In the genomic region with DNA sequence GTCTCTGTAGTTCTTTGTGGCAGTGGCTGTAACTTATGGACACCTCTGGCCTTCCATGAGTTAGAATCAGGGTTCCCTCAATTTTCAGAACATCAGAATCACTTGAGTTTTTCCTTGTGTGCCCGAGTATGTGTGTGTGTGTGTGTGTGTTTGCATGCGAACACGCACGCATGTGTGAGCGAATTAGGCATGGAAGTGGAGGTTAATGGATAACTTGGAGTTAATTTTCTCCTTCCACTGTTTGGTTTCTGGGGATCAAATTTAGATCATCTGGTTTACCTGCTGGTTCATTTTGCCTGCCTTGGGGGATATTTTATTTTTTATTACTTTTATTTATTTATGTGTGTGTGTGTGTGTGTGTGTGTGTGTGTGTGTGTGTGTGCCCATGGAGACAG, we compare ENCODE assay signal across 17 mouse cellular contexts.
"Had no signal": no experiment of that assay in that cellular context is flagged by ENCODE, and none has a peak within 500 bp of the region (broad histone marks: within the 10 kb centered on the region; RNA-seq: fewer than 3 reads in every experiment).

No protein-coding gene starts in this region.

- H3K27ac ChIP-seq: kidney, postnatal 0 days; limb, embryonic 15.5 days; liver, embryonic 13.5 days; neural tube, embryonic 12.5 days; neural tube, embryonic 15.5 days had no signal

- H3K4me2 ChIP-seq: limb, embryonic 12.5 days; limb, embryonic 15.5 days; liver, embryonic 13.5 days; midbrain, embryonic 11.5 days; neural tube, embryonic 12.5 days; neural tube, embryonic 15.5 days had no signal

- ATAC-seq: intestine, postnatal 0 days had no signal

- H3K9ac ChIP-seq: limb, embryonic 12.5 days; limb, embryonic 15.5 days; liver, embryonic 13.5 days; neural tube, embryonic 12.5 days; neural tube, embryonic 15.5 days had no signal

- DNase-seq: left cerebral cortex, postnatal 4 days; liver, embryonic 13.5 days; lung, adult 2 months; lung, postnatal 14 days; lung, postnatal 4 days; midbrain, embryonic 14.5 days; retina, postnatal 1 day; right cerebral cortex, postnatal 25 days; thymus, adult 18-20 months; thymus, postnatal 36 days had no signal

- H3K36me3 ChIP-seq: limb, embryonic 15.5 days; liver, embryonic 13.5 days; neural tube, embryonic 12.5 days; neural tube, embryonic 15.5 days had no signal

- H3K4me3 ChIP-seq: limb, embryonic 12.5 days; limb, embryonic 15.5 days; liver, embryonic 13.5 days; neural tube, embryonic 12.5 days; neural tube, embryonic 15.5 days had no signal

- H3K9me3 ChIP-seq: limb, embryonic 12.5 days; limb, embryonic 15.5 days; liver, embryonic 13.5 days; neural tube, embryonic 12.5 days; neural tube, embryonic 15.5 days had no signal

- H3K27me3 ChIP-seq: limb, embryonic 12.5 days; limb, embryonic 15.5 days; neural tube, embryonic 12.5 days; neural tube, embryonic 15.5 days had no signal
